Mouse (Mus musculus) monocyte, adult 2 months (primary cell): ENCODE data around the gene Kcnf1.

Experiments
- DNase-seq, 2 experiments: peaks; one replicate each; pipeline ENCODE4 v3.0.0; 2022; ENCODE audit warnings: low spot score in 2 of 2, low read depth in 1 of 2

Gene Kcnf1

DNA sequence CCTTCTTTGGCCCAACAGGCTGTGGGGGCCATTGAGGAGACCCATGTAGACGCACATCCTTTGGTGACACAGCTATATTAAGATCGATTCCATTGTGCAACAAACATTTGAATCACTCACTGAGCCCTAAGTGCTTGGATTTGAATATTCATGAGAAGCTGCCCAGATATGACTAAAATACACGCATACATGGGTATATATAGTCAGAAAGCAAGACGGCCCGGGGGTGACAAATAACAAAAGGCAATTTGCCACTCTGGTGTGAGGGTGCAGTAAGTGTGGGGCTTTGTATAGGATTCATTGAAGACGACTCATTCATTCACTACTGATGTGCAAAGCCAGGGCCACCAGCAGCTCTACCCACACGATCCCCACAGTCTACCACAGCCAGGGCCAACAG is 17.1 kb downstream of the Kcnf1 start:
- DNase-seq = no peak

DNA sequence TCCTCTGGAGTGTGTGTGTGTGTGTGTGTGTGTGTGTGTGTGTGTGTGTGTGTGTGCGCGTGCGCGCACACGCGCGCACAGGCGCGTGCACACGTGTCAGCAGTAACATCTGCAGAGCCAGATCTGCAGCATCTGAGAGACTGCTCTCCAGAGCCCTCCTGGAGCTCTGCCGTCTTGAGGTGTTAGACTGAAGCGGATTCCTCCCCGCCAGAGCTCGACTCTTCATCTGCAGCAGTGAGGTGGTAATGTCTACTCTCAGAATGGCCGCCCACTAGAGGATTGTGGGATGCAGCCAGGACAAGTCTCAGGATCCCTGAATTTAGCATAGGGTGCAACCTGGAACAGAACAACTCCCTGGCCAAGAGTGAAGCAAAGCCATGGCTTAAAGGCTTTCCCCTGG is 19.1 kb downstream of the Kcnf1 start:
- no peak for DNase-seq

DNA sequence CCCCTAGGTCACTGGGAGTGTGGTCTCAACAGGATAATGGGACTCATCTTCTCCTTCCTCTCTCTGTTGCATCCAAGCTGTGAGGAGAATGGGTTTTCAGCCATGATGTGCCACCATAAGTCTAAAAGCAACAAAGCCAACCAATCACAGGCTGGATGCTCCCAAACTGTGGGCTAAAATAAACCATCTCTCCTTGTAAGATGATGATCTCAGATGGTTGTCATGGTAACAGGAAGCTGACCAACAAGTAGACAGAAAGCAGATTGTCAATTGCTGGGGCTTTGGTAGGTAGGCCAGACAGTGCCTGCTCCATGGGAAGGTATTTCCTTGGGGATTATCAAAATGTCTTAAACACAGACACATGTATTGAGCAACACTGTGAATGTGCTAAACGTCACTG is 20.9 kb downstream of the Kcnf1 start:
- no peak for DNase-seq

- no peak for DNase-seq
Observed at GRCm38 (mm10) chr12:17152840-17153239, 23.8 kb downstream of the Kcnf1 start.

DNA sequence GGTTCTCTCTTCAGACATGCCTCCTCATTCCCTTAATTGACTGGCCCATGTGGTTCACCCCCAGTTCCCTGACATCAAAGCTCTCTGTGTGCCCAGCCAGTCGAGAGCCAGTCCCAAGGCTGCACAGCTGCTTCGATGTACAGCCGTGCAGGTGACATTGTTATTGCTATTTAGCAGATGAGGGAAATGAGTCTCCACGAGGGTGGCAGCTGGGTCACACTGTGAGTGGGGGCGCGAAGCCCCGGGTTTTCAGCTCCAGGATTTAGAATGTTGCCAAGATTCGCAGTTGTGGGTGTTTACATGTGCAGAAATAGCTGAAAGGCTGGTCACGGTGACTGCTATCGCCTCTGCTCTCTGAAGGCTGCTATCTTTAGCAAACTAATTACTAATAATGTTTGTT is 27.8 kb downstream of the Kcnf1 start:
- DNase-seq = no peak

GRCm38 (mm10) chr12:17141791-17142190 is 34.9 kb downstream of the Kcnf1 start:
- no peak for DNase-seq

DNA sequence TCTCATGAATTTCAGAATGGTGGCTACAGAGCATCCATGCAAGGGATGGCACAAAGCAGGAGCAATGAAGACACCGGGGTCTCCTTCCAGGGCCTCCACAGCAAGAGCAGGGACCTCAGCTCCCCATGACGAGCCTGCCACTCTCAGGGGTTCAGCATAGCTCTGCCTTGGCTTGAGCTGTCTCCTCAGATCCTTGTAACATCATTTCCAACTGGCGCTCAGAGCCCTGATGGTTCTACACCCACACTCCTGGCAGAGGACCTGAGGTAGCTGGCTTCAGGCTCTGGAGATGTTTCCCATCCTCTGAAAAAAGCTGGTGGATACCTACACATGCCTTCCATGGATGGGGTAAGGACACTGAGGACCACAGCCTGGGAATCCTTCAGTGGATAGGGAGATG is 36.3 kb downstream of the Kcnf1 start:
- no peak for DNase-seq

DNA sequence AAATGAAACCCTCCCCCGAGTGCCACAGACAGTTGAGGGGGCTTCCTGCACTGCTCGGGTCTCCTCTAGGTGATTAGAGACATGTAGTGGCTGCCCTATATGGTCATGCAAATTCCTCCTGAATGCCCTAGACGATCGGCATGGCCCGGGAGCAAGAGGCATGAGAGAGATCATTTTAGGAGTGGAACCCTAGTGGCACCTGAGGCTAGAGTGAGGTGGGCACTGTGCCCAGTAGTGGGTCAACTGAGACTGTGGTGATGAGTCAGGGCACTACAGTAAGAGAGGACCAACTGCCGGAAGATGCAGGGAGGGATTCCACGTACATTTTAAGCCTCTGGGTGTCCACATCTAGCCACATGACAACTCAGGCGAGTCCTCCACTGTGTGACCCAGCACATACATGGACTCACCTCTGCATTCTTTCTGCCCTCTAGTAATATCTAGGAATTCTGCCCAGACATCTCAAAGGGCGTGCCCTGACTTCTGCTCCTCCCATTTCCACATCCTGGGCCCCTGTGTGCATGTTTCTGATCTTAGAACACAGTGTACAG is 42.1 kb downstream of the Kcnf1 start:
- DNase-seq = no peak

DNA sequence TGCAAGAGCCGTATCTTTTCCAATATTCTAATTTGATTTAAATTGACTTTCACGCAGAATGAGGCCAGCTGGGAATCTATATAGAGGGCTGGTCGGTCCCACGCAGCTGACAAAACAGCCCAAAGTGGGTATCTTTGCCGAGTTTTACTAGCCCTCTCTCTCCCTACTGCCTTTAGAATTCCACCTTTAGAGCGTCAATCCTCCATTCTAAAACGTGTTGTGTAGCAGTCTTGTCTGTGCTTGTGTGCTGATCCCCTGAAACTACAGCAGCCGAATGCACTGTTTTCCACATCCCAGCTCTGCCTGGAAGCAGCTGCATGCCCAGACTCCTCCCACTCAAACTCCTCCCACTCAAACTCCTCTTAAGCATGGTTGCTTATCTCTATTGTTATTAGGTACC is 44.4 kb downstream of the Kcnf1 start:
- DNase-seq = no peak

DNA sequence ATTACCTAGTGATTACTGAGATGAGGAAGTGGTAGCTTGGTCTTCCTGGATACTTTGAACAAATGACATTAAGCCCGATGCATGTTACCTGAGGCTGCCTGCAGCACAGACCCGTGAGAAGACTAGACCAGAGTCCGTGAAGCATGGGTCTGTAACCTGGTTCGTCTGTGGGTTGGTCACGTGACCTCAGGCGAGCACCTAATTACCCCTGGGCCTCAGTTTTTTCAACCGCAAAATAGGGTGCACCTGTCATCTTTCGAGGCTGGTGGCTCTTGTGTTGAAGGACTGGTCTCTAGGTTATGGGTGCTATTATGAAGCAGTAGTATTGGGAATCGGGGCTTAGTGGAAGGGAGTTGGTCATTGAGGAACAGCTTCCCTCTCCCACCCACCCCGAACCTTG is 45.1 kb downstream of the Kcnf1 start:
- no peak for DNase-seq

DNA sequence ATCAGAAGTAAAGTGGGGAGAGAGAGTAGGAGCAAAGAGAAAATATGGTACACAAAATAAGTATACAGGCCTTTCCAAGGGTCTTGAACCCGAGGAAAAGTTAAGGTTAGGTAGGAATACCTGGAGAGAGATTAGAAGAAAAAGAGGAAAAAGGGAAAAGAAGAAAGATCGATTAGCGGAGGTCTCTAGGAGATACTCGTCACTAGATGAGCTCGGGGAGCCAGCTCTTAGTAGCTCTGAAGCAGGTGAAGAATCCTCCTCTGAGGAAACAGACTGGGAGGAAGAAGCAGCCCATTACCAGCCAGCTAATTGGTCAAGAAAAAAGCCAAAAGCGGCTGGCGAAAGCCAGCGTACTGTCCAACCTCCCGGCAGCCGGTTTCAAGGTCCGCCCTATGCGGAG is 53.8 kb downstream of the Kcnf1 start:
- peak; percentile 20 for DNase-seq
